Mouse (Mus musculus) mouse trophoblast stem cell (cell line): ENCODE measurements around the gene Alg14.

ENCODE experiments used
- in situ Hi-C, 2 experiments: fragments of 300-500 bp; cut with MseI, MboI; formaldehyde crosslinking; loops; 2 replicates in 1 of 2; 3 replicates in 1 of 2; pipeline ENCODE4 v1.15.1; 2025

The Alg14 gene

DNA sequence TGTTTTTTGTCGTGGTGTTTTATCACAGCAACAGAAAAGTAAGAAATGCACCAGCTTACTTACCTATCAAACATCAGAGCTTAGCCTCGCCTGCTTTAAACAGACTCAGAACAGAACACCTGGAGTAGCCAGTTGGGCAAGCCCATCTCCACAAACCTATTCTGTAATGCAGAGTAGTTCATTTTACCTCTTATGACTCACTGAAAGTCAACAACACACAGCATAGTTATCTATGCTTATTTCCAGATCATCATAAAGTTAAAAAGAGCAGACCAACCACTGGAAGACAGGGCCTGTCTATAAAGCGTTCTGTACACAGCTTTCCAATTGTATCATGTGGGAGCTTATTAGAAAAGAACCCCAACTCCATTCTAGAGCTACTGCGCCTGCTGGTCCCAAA lies 109.8 kb downstream of the Alg14 start:
- in situ Hi-C loops, result no loop called here

DNA sequence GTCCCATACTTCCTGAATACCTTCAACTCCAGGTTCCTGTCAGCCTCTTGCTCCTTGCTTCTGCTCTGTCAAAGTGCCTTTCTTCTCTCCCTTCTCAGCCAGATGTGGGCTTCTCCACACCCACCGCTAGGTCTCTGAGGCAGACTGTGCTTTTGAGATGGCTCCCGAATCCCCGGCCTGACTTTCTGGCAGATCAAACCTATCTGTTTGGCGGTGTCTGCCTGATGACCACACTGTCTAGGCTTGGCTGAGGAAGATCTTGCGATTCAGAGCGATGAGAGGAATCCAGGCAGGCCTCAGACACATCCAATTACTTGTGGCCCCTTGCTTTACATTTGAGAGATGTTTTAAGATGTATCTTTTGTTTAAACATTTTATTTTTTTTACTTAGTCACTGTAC lies 110.5 kb downstream of the Alg14 start:
- in situ Hi-C loops, result no loop called here

DNA sequence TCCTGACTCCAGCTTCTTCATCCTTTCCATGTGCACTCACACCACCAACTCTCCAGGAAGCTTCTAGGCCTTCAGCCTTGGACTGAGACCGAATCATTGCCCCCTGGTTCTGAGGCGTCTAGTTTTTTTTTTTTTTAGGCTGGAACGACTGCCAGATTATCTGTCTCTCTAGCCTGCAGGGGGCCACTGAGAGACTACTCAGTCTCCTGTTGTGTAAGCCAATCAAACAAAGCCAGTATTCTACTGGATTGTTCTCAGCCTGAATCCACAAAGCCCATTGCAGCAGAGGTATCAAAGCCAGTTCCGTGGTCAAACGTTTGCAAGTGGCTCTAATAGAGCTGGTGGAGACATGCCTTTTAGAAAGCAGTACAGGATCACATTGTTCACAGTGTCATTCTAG lies 111.9 kb downstream of the Alg14 start:
- in situ Hi-C loops, result no loop called here

DNA sequence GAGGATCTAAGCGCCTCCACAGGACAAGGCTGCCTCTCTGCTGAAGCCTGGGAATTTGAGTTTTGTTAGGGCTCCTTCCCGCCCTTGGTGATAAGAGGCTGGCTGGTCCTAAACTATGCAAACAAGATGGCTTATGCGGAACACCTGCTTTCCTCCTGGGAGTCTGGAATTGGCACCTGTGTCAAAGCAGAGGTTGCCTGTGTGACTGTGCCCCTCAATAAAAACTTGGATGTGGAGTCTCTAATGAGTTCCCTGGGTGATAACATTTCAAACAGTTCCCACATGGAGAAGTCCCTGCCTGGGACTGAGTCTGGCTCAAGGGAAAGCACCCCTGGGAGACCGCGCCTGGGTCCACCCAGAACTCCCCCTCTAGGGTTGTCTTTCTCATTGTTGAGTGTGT lies 113.5 kb downstream of the Alg14 start:
- in situ Hi-C loops, result no loop called here

DNA sequence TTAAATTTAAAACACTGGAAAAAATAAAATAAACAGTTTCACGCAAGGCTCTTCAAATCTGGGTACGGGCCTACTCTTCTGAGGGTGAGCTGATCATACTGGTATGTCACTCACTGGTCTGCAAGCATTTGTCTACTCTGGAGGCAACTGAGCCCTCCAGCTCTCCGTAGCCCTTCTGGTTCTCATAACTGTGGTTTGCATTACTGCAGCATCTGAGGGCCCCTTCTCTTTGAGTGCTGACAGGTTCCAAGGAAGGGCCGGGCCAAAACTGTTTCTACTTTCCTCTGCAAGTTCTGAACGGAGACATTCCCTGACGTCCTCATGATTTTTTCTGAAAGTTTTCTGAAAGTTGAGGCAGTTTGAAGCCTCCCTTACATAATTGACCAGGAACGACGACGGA lies 115.8 kb downstream of the Alg14 start:
- in situ Hi-C loops, result no loop called here

DNA sequence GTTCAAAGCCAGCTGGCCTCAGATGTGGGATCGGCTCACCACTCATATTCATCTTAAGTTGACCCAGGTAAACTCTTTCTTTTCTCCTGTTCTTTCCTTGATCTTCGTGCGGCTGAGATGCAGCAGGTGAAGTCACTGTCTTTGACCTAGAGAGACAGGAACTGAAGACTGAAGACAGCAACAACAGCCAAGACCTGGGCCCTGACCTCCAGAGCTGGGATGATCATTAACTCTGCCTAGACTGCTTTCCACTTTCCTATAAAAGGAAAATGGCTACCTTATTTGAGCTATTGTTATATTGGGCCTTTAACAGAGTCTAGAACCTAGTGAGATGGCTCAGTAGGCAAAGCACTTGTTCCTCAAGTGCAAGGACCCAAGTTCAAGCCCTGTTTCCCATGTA lies 116.8 kb downstream of the Alg14 start:
- in situ Hi-C loops, result no loop called here

DNA sequence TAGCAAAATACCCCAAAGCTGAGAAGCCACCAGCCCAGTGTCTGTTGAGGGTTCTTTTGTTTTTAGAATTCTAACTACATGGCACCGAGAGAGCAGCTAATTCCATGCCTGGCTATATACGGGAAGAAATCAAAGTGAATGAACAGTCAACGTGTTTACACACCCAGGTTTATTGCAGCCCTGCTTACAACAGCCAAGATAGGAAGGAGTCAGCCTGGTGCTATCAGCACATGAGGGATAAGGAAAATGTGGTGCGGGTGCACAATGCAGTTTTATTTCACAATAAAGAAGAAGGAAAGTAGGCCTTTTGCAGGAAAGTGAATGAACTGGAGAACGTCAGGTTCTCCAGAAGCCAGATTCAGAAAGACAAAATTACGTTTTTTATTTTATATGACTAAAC lies 119.9 kb downstream of the Alg14 start:
- in situ Hi-C loops, result no loop called here
